Mouse (Mus musculus) telencephalon, adult 2 months (tissue): Measurements from ENCODE around the gene Cox15.

Experiments
- DNase-seq: peaks from one replicate; pipeline ENCODE4 v3.0.0-alpha.2; 2011; ENCODE audit warnings: low read depth, low spot score

The Cox15 gene

DNA sequence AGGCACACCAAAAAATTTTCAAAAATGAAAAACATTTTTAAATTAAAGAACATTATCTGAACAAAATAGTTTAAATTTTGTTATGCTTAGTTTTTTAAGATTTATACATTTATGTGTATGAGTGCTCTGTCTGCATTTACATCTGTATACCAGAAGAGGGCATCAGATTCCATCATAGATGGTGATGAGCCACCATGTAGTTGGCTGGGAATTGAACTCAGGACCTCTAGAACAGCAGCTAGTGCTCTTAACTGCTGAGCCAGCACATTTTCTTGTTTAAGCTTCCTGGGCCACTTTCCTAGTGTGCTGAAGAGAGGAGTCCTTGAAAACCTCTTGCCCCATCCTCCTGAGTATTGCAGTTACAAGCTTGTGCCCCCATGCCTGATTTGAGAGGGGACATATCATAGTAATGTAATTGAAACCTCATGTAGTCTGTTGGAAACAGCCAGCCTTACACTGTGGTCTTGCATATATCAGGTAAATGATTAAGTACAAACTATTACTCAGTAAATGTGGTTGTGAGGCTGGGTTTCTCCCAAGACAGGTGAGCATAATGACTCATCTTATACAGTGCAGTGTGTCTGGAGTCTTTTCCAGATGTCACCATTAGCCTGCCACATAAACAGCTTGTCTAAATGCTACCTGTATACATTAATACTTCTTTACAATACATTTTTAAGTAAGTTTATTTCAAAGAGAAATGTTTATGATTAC is 8.9 kb upstream of the Cox15 start:
- DNase-seq: no peak

DNA sequence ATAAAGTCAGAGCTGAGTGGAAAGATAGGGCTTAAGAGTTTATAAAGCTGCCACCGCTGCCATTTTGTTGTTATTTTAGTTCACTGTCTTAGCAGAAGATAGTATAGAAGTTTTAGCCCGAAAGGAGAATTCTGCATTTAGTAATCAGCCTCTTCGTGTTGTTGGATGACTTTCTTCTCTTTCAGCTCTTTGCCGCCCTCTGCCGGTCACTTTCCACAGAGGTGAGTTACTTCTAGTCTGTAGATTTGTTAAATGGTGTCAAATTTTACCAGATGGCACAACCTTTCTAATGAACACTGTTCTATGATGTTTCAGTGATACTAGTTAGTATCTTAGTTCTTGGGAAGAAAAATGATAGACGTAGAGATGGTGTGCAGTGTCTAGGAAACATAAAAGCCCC is 7.7 kb upstream of the Cox15 start:
- no peak for DNase-seq

DNA sequence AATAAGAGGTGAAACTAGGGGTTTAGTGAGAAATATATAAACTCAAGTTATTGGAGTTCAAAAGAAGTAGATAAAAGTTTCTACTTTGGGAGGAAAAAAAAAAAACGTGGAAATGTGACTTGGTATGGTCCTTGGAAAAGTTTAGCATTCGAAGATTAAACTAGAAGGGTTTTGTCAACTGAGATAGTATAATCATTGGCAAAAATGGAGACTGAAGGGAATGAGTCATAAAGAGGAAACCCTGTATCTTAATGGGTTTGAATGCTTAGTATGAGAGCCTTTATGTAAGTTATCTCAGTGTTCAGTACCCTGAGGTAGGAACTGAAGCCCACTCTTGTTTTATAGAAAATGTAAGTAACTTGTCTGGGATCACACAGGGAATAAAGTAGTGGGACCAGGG is 2.1 kb upstream of the Cox15 start:
- DNase-seq: no peak

DNA sequence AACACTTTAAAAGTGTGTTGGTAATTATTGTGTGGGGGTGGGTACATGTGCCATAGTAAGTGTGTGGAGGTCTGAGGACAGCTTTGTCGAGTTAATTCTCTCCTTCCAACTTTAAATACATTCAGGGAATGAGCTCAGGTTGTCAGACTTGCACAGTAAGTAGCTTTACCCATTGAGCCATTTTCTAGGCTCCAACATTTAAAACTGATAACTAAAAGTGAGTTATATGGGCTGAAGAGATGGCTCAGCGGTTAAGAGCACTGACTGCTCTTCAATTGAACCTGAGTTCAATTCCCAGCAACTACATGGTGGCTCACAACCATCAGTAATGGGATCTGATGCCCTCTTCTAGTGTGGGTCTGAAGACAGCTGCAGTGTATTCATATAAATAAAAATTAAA is 1.4 kb upstream of the Cox15 start:
- DNase-seq: no peak

DNA sequence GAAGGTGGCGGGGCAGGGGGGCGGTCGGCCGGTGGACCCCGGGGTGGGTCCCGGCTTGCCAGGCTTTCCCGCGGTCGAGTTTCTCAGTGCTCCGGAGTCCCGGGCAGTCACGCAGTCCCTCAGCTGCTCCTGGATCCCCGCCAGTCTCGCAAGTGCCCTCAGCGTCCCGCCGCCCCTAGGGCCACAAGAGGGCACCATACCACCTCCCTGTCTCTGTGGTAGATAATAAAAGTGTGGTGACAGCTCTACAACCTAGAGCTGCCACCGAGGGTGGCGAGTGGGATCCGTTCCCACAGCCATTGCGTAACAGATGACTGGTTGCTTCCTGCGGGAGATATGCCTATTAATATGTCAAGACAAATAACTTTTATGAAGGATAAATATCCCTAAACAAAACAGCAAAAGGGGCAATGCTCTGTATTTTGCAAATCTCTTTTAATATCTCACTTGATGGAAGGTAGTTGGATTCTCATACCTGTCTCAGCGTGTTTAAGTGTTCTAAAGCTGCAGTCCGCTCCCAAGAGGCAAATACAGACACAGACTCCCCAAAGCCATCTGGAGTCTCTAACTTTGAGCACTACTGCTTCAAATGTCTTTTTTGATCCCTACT is 531 bp upstream of the Cox15 start:
- peak; percentile 77 for DNase-seq

DNA sequence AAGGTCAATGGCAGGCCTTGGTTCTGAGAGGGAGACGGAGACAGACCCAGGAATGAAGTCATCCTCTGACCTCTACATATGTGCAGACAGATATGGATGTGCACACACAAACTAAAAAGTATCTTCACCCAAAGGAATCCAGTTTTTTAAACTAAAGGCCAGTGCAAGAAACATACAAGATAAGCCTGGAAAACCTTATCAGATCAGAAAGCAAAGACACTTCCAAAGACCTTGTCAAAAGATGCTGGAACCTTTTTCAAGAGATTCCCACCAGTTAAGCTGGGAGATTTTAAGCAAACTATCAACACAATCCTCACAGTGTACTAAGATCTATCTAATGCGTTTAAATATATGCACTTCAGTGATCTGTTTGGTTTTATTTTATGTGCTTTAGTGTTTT is 2.8 kb downstream of the Cox15 start:
- DNase-seq: no peak

DNA sequence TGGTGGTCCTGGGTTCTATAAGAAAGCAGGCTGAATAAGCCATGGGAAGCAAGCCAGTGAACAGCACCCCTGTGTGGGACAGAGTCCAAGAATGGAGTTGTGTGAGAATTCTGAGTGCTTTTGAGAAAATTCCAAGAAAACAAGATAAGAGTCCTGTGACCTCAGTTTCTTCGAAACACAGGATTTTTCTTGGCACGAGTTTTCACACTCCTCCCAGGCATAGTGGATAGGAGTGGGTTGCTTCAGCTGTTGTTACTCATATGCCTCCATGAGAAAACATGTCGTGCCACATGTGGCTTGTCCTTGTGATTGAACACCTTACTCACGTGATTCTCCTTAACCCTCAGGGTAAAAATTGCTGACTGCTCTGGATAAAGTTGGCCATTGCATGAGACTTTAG is 4.9 kb downstream of the Cox15 start:
- no peak for DNase-seq

DNA sequence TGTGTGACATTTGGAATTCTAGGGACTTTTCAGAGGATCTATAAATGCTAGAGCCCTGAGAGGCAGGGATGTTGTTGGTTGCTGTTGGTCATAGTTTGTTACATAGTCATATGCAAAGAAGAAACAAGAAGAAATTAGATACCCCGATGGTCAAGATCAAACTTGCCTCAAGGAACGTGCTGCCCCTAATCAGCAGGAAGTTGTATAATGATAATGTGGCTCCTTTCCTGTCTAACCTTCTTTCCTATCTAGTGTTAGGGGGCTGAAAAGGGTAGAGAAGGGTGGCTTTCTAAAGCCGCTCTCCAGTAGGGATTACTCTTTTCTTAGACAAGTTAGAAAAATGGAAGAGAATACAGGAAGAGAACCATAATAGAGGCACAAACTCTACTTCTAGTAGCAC is 7.1 kb downstream of the Cox15 start:
- no peak for DNase-seq

DNA sequence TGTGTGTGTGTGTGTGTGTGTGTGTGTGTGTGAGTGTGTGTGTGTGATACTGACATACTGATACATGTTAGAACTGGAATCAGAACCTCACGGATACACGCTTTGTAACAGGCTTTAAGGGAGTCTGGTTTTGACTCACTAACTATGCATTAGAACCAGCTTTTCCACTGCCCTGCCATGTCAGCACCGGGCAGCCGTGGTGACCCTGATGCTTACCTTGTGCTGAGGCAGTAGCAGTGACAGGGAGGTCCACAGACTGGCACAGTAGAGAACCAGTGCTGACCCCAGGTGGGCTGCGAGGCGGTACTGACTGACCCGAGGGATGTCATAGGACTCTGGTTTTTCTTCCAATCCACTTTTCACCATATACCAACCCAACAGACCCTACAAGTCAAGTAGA is 9.4 kb downstream of the Cox15 start:
- DNase-seq: no peak

DNA sequence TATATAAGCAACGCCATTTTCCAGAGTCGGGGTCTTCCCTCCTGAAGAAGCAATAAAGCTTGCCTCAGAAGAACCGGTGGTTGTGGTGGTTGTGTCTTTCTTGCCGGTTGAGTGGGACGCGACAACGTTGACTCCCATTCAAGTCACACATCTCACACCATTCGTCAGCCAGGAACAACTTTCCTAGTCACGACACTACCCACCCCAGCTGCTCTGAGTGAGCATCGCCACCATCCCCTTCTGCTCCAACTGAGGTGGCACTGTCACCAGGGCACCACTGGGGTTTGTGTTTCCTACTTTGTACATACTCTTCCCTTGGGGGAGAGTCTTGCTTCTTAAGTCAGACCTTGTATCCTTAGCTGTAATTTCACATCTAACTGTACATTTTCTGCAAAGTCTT is 14.4 kb downstream of the Cox15 start:
- DNase-seq: no peak

DNA sequence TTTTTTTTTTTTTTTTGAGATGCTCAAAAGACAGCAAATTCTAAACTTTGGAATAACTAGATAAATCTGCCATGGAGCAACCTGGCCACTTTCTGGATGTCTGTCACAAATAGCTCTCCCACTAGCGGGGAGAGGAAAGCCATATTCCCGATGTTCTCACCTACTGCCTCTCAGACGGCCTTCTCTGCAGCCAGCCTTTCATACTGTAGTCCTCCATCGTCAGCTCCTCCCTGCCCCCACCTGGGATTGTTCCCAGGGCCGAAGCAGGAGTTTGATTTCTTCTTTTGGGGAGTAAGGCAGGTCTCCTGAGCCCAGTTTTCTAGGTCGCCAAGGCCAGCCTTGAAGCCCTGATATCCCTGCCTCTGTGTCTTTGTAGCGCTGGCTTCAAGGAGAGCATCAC is 21.6 kb downstream of the Cox15 start:
- DNase-seq: no peak

DNA sequence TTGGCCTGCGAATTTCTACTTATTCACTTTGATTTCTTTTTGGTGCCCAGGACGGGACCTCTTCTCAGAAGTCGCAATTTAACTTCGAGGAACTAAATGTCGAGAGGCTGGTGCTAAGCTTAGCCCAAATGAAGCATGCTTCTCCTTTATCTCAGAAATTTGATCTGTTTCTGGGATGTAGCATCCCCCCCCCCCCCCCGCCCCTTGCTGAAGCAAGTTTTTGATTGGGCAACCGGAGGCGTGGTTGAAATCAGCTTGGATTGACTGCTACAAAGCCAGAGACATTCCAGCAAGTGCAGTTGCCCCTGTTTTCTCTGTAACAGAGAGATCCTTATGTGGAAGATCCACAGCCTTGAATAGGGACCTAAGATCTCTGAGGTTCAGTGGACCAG is 22.8 kb downstream of the Cox15 start:
- DNase-seq: no peak

DNA sequence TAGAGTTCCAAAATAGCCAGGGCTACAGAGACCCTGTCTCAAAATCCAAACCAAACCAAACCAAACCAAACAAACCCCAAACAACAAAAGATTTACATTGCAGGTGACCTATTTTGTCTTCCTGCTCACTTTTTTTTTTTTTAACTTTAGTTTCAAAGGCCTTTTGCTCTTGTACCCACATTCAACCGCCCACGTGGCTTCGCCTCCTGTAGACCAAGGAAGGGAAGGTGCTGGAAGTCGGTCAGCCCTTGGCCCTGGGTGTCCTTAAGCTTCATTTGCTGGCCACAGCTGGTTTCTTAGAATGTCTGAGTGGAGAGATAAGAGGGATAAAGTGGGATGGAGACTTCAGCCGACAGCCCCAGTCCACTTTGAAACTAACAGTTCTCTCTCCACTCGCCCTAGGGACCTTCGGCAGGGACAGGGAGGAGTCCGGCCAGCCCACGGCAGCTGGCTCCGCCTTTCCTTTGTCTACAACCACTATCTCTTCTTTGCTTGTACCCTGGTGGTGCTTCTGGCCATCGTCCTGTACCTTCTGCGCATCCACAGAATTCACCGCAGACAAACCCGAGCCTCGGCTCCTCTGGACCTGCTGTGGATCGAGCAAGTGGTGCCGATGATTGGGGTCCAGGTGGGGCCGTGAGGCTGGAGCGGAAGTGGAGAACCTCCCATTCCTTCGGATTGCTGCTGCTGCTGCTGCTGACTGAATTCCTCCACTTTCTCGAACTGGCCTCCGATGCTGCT is 23.3 kb downstream of the Cox15 start:
- no peak for DNase-seq

DNA sequence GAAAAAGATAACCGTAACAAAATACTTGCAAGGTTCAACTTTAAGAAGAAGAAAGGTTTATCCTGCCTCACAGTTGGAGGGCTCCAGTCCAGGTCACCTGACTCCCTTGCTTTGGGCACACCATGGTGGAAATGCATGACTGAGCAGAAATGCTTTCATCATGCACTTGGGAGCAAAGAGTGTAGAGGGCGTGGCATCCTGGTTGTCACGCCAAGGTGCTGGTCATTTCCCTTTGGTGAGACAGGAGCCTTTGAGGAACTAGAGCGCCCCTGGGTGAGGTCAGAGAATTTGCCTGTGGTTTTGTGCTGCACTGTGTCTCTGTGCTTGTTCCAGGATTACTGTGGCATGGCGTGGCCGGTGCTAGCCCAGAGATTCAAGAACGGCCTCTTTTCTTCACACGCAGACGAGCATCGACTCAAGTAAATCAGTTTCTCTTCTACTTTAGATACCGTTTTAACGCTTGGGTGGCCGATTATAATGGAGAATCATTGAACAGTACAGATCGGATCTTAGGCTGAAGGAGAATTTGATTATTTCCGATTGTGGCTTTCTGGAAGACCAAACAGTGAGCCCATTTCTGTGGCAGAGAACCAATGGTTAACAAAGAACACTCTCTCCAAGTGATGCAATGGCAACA is 26.2 kb downstream of the Cox15 start:
- no peak for DNase-seq

DNA sequence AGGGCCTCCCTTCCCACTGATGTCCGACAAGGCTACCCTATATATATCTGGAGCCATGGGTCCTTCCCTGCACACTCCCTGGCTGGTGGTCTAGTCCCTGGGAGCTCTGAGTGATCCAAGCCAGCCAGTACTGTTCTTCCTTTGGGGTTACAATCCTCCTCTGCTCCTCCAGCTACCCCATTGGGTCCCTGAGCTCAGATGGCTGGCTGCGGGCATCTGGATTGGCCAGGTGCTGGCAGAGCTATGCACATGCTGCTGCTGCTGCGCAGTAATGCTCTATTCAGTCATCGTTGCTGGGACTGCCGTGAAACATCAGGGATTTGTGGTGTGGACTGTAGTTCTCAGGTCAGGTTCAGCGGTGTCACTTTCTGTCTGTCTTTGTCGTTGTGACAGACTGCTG is 28.0 kb downstream of the Cox15 start:
- DNase-seq: no peak

DNA sequence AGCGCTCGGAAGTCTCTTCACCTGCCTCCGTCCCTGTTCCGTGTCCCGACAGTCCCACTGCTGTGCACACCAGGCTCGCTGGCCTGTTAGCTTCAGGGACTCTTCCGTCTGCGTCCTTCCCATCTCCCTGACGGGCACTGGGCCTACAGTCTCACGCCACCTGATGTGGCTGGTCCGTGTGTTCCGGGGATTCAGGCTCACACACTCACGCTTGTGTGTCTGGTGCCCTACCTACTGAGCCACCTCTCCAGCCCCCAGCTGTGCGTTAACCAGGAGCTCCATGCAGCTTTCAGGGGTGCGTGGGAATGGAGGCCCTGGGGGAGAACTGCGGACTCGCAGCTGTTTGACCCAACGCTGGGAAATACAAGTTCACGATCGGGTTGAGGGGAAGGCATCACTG is 28.6 kb downstream of the Cox15 start:
- DNase-seq: no peak

DNA sequence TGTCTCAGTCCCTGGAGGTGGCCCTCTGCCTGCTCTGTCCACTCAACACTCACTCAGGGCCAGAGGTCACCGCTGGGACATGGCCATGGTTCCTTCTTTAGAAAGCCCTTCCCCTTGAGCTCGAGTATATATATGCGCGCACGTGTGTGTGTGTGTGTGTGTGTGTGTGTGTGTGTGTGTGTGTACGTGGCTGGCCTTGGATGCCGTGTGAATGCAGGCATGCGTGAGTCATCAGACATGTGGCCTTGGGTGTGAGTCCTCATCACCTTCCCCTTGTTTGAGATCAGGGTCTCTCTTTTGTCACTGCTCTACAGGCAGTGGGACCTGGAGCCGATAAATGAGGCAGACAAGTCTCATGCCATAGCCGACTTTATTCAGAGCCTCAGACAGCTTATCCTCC is 29.3 kb downstream of the Cox15 start:
- DNase-seq: no peak

DNA sequence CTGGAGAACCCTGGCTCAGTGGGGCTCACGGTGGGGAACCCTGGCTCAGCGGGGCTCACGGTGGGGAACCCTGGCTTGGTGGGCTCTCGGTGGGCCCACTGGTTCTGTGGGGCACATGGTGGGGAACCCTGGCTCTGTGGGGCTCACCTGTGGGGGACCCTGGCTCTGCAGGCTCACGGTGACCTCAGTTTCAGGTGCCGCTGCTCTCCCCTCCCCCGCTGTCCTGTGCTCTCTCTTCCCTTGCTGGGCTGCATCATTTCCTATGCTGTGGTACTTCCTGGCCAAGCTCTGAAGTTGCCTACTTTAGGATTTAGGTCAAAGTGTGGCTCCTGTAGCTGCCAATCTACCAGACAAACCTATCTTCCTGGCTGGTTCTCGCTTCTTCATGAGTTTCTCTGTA is 29.9 kb downstream of the Cox15 start:
- DNase-seq: no peak

DNA sequence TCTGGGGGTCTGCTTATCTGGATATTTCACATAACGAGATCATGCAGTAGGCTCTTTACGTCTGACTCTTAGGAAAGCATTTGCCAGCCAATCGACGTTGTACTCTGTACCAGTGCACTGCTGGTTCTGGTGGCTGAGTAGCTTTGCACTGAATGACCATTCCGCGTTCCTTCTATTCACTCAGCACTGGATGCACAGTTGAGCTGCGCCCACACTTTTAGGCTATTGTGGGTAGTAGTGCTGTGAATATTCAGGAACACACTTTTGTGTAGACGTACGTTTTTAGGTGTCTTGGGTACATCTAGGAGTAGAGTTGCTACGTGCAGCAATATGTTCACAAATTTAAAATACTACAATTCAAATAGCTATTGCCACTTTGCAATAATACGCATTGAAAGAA is 32.7 kb downstream of the Cox15 start:
- no peak for DNase-seq

DNA sequence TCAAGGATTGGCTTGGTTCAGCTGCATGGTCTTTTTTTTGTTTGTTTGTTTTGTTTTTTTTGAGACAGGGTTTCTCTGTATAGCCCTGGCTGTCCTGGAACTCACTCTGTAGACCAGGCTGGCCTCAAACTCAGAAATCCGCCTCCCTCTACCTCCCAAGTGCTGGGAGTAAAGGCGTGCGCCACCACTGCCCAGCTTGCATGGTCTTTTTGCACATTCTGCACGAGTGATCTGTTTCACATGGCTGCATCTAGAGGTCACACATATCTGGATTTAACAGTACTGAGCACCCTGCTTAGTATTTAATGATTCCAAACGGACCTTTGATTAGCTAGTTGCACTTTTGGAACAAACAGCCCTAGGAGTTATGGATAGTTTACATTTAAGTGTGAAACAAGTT is 40.8 kb downstream of the Cox15 start:
- DNase-seq: no peak

DNA sequence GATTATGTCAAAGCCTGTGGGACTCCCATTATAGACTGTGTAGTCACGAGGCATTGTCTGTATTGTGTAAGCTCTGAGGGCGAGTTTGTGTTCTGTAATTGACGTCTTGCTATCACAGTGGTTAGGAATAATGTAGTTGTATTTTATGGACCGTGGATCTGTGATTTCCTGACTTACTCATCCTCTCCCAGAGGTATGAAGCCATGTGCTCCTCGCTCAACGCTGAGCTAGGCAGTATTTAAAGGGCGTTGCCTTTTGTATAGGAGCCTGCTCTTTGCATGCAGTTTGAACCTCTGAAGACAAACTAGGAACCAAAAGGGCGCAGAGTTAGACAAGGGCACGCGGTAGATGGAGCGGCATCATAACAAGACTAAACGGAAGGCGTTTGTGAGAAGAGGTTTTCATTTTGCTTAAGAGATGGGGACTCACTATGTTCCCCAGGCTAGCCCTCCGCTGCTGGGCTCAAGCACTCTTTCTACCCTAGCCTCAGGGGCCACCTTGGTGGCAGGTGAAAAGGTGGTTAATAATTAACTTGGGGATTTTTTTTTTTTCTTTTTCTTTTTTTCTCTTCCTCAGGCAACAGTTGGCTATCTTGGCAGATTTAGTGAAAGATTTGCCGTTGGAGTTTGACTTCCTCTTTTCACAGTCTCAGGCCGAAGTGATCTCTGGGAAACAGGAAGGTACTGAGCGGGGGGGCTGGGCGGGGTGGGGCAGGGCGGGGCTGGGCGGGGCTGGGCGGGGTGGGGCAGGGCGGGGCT is 41.5 kb downstream of the Cox15 start:
- no peak for DNase-seq

DNA sequence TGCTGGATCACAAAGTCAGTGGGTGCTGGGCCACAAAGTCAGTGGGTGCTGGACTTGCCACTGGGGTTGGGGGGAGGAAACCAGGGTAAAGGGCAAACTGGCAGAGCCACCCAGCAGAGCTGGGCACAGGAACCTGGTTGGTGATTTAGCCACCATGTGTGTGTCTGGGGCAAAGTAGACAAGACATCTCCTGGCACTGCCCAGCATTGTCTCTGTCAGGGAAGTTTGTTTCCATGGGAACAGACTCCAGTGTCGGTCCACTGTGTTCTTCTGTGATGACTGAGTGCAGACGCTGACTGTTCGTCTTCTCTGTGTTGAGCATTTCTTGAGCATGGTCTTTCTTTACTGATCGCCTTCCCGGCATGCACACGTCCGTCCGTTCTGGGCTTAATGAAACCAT is 43.5 kb downstream of the Cox15 start:
- DNase-seq: no peak
